Mouse (Mus musculus) right cerebral cortex, postnatal 25 days (tissue): ENCODE data around the gene 1700020A23Rik.

Source experiments
- DNase-seq: peaks from one replicate; pipeline ENCODE4 v3.0.0; 2022

1700020A23Rik gene

GRCm38 (mm10) chr2:130412775-130413174, 7.7 kb downstream of the 1700020A23Rik start:
- DNase-seq, result no peak

- no peak for DNase-seq
These were observed 9.2 kb downstream of the 1700020A23Rik start for GRCm38 (mm10) chr2:130414094-130414856.

GRCm38 (mm10) chr2:130421781-130422620, 16.9 kb downstream of the 1700020A23Rik start:
- DNase-seq, result no peak

- DNase-seq, result no peak
These were observed 18.5 kb downstream of the 1700020A23Rik start for GRCm38 (mm10) chr2:130423397-130424125.

- DNase-seq, result peak; percentile 95
These were observed 19.2 kb downstream of the 1700020A23Rik start, which contains the start of the genes Vps16 and Pced1a for GRCm38 (mm10) chr2:130424126-130424853. TSS of gene Vps16 (plus strand) at chr2:130424339. TSS of gene Pced1a (minus strand) at chr2:130424701.

- DNase-seq, result no peak
These were observed 20.1 kb downstream of the 1700020A23Rik start for GRCm38 (mm10) chr2:130425112-130425511.

- DNase-seq, result no peak
These were observed 24.8 kb downstream of the 1700020A23Rik start for GRCm38 (mm10) chr2:130429851-130430250.

GRCm38 (mm10) chr2:130430484-130430883, 25.4 kb downstream of the 1700020A23Rik start:
- no peak for DNase-seq

- no peak for DNase-seq
These were observed 27.1 kb downstream of the 1700020A23Rik start for GRCm38 (mm10) chr2:130432157-130432556.

- DNase-seq, result peak; percentile 21
These were observed 28.1 kb downstream of the 1700020A23Rik start for GRCm38 (mm10) chr2:130433152-130433551.

- DNase-seq, result no peak
These were observed 31.7 kb downstream of the 1700020A23Rik start for GRCm38 (mm10) chr2:130436769-130437168.

- no peak for DNase-seq
These were observed 33.8 kb downstream of the 1700020A23Rik start for GRCm38 (mm10) chr2:130438861-130439260.

GRCm38 (mm10) chr2:130439840-130440480, 34.9 kb downstream of the 1700020A23Rik start:
- DNase-seq, result no peak

- no peak for DNase-seq
These were observed 37.1 kb downstream of the 1700020A23Rik start for GRCm38 (mm10) chr2:130442162-130442561.

GRCm38 (mm10) chr2:130448449-130448848, 43.4 kb downstream of the 1700020A23Rik start:
- no peak for DNase-seq

- DNase-seq, result no peak
These were observed 44.1 kb downstream of the 1700020A23Rik start for GRCm38 (mm10) chr2:130449021-130449793.

- DNase-seq, result peak; percentile 94
These were observed 44.9 kb downstream of the 1700020A23Rik start, which contains the start of gene Ptpra for GRCm38 (mm10) chr2:130449794-130450433. TSS of gene Ptpra (plus strand) at chr2:130450278.

- DNase-seq, result peak; percentile 87
These were observed 45.4 kb downstream of the 1700020A23Rik start for GRCm38 (mm10) chr2:130450434-130450796.

GRCm38 (mm10) chr2:130451086-130451726, 46.1 kb downstream of the 1700020A23Rik start:
- no peak for DNase-seq

GRCm38 (mm10) chr2:130451727-130452090, 46.6 kb downstream of the 1700020A23Rik start:
- no peak for DNase-seq
